Mouse (Mus musculus) myocyte (in vitro differentiated cells): ENCODE data around the gene Atxn3. TPM values are rescaled to one million over a fixed set of nuclear protein-coding genes. Genes with fewer than 3 reads are reported as not detected.

Experiments used
- H3K27me3 ChIP-seq: one replicate; pipeline ENCODE4 v1.6.1; 2011; ENCODE audit not compliant: control insufficient read depth, insufficient read depth, insufficient read length
- H3K36me3 ChIP-seq: one replicate; pipeline ENCODE4 v1.6.1; 2011; ENCODE audit not compliant: control insufficient read depth, insufficient read depth
- H3K4me2 ChIP-seq: one replicate; pipeline ENCODE4 v1.6.1; 2011; ENCODE audit warnings: low read depth, control low read depth
- H3K4me3 ChIP-seq: one replicate; pipeline ENCODE4 v1.5.1; 2011; ENCODE audit warnings: mild to moderate bottlenecking, control low read depth, moderate library complexity
- H3K79me2 ChIP-seq: one replicate; pipeline ENCODE4 v1.6.1; 2011; ENCODE audit not compliant: control insufficient read depth, insufficient read depth
- H3ac ChIP-seq: one replicate; pipeline ENCODE4 v1.6.1; 2011; ENCODE audit not compliant: control insufficient read depth, insufficient read length
- CEBPB ChIP-seq: IDR thresholded peaks from 2 replicates; pipeline ENCODE4 v1.6.1; 2011; ENCODE audit warnings: mild to moderate bottlenecking, moderate library complexity; ENCODE audit not compliant: poor library complexity, insufficient read depth, severe bottlenecking
- E2F4 ChIP-seq: IDR thresholded peaks from one replicate; pipeline ENCODE4 v1.6.1; 2011; ENCODE audit warnings: mild to moderate bottlenecking, control low read depth, moderate library complexity; ENCODE audit not compliant: insufficient read depth
- MAX ChIP-seq: IDR thresholded peaks from one replicate; pipeline ENCODE4 v1.6.1; 2011; ENCODE audit warnings: low read depth, mild to moderate bottlenecking, control low read depth
- MYOD1 ChIP-seq, 3 experiments: IDR thresholded peaks; one replicate each; pipeline ENCODE4 v1.6.1; 2011; ENCODE audit warnings: control low read depth in 2 of 3, low read depth in 2 of 3, mild to moderate bottlenecking in 2 of 3, moderate library complexity in 1 of 3; ENCODE audit not compliant: insufficient read length in 2 of 3, control insufficient read depth in 1 of 3
- MYOG ChIP-seq, 3 experiments: IDR thresholded peaks; one replicate each; pipeline ENCODE4 v1.6.1; 2011; ENCODE audit warnings: control low read depth in 2 of 3, low read depth in 2 of 3, mild to moderate bottlenecking in 2 of 3; ENCODE audit not compliant: insufficient read length in 2 of 3, control insufficient read depth in 1 of 3, insufficient read depth in 1 of 3
- POLR2A ChIP-seq: IDR thresholded peaks from one replicate; pipeline ENCODE4 v1.6.1; 2011; ENCODE audit warnings: low read depth, mild to moderate bottlenecking, control low read depth, moderate library complexity; ENCODE audit not compliant: insufficient read length
- POLR2AphosphoS2 ChIP-seq: IDR thresholded peaks from one replicate; pipeline ENCODE4 v1.6.1; 2011; ENCODE audit warnings: low read depth, control low read depth; ENCODE audit not compliant: insufficient read length
- REST ChIP-seq: IDR thresholded peaks from one replicate; pipeline ENCODE4 v1.6.1; 2011; ENCODE audit warnings: mild to moderate bottlenecking, control low read depth, moderate library complexity; ENCODE audit not compliant: insufficient read depth, insufficient read length
- SRF ChIP-seq: IDR thresholded peaks from one replicate; pipeline ENCODE4 v1.6.1; 2011; ENCODE audit warnings: low read depth; ENCODE audit not compliant: control insufficient read depth, insufficient read length
- TCF12 ChIP-seq: IDR thresholded peaks from one replicate; pipeline ENCODE4 v1.6.1; 2011; ENCODE audit warnings: mild to moderate bottlenecking, control low read depth; ENCODE audit not compliant: poor library complexity, insufficient read depth, severe bottlenecking
- TCF3 ChIP-seq: IDR thresholded peaks from one replicate; pipeline ENCODE4 v1.6.1; 2011; ENCODE audit warnings: low read depth, control low read depth; ENCODE audit not compliant: insufficient read length
- USF1 ChIP-seq: IDR thresholded peaks from one replicate; pipeline ENCODE4 v1.6.1; 2011; ENCODE audit warnings: low read depth, mild to moderate bottlenecking, control low read depth, moderate library complexity
- polyA plus RNA-seq: library from polyadenylated mRNA; unstranded; fragments of >200 nt; fragmentation: generic; extraction: Trizol; gene quantifications from one replicate; pipeline ENCODE4 v1.2.1, GENCODE M21; 2012; ENCODE audit warnings: missing spikeins

The Atxn3 gene
- polyA plus RNA-seq, 1 experiment = 2.8 TPM

DNA sequence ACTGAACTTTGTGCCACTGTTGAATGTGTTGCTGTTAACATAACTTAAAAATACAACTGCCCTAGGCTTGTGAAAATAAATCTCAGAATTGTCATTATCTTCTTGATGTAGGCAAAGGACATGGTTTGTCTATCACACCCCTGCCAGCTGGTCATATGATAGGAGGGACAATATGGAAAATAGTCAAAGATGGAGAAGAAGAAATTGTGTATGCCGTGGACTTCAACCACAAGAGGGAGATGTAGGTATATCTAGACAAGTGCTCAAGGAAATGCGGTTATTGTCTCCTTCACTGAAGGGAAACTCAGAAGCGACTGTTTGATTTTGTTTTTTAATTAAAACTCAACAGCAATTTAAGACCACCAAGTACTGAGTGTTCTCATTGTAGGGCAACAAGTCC lies 27.1 kb upstream of the Atxn3 start:
- TF ChIP-seq USF1 (no peak), TCF3 (no peak), CEBPB (no peak), POLR2AphosphoS2 (no peak), SRF (no peak), E2F4 (no peak), POLR2A (no peak), TCF12 (no peak), REST (no peak), MYOG (IDR thresholded peaks at IDR 0.05; ENCODE audit: control insufficient read depth in 1 of 3, insufficient read depth in 1 of 3, insufficient read length in 2 of 3, low read depth in 2 of 3) (no peak), MAX (no peak), MYOD1 (IDR thresholded peaks at IDR 0.05; ENCODE audit: control insufficient read depth in 1 of 3, insufficient read length in 2 of 3, low read depth in 2 of 3) (no peak)
- no peaks in the 10 kb centered on the region for H3K27me3 ChIP-seq
- no peak overlapping the region for H3K4me2 ChIP-seq
- peaks cover 65% of the 10 kb centered on the region for H3K36me3 ChIP-seq
- H3K4me3 ChIP-seq = no peak overlapping the region
- H3K79me2 ChIP-seq = peaks cover 2% of the 10 kb centered on the region
- no peak overlapping the region for H3ac ChIP-seq

GRCm38 (mm10) chr12:101982977-101983376 lies 24.9 kb upstream of the Atxn3 start:
- TF ChIP-seq MYOD1 (IDR thresholded peaks at IDR 0.05; ENCODE audit: control insufficient read depth in 1 of 3, insufficient read length in 2 of 3, low read depth in 2 of 3) = no peak
- TF ChIP-seq MAX = no peak
- TF ChIP-seq TCF12 = no peak
- TF ChIP-seq USF1 = no peak
- no peak for TF ChIP-seq E2F4
- no peak for TF ChIP-seq POLR2A
- TF ChIP-seq POLR2AphosphoS2 = no peak
- no peak for TF ChIP-seq REST
- TF ChIP-seq SRF = no peak
- TF ChIP-seq MYOG (IDR thresholded peaks at IDR 0.05; ENCODE audit: control insufficient read depth in 1 of 3, insufficient read depth in 1 of 3, insufficient read length in 2 of 3, low read depth in 2 of 3) = no peak
- no peak for TF ChIP-seq CEBPB
- TF ChIP-seq TCF3 = no peak
- no peak overlapping the region for H3K4me2 ChIP-seq
- H3K79me2 ChIP-seq = peaks cover 24% of the 10 kb centered on the region
- no peak overlapping the region for H3K4me3 ChIP-seq
- no peaks in the 10 kb centered on the region for H3K27me3 ChIP-seq
- H3K36me3 ChIP-seq = peaks cover 47% of the 10 kb centered on the region
- H3ac ChIP-seq = no peak overlapping the region

GRCm38 (mm10) chr12:101981559-101981958 lies 23.5 kb upstream of the Atxn3 start:
- H3ac ChIP-seq = no peak overlapping the region
- peaks cover 36% of the 10 kb centered on the region for H3K36me3 ChIP-seq
- H3K27me3 ChIP-seq = no peaks in the 10 kb centered on the region
- TF ChIP-seq POLR2A = no peak
- no peak overlapping the region for H3K4me2 ChIP-seq
- peaks cover 38% of the 10 kb centered on the region for H3K79me2 ChIP-seq
- no peak overlapping the region for H3K4me3 ChIP-seq

GRCm38 (mm10) chr12:101980266-101980665 lies 22.2 kb upstream of the Atxn3 start:
- Histone ChIP-seq H3K36me3 (peaks cover 26% of the 10 kb centered on the region), H3K4me3 (no peak overlapping the region), H3K79me2 (peaks cover 44% of the 10 kb centered on the region), H3K4me2 (no peak overlapping the region), H3ac (no peak overlapping the region), H3K27me3 (no peaks in the 10 kb centered on the region)
- TF ChIP-seq MYOG (IDR thresholded peaks at IDR 0.05; ENCODE audit: control insufficient read depth in 1 of 3, insufficient read depth in 1 of 3, insufficient read length in 2 of 3, low read depth in 2 of 3) (no peak), POLR2A (no peak), CEBPB (no peak), MAX (no peak), E2F4 (no peak), TCF3 (no peak), REST (no peak), POLR2AphosphoS2 (no peak), TCF12 (no peak), MYOD1 (IDR thresholded peaks at IDR 0.05; ENCODE audit: control insufficient read depth in 1 of 3, insufficient read length in 2 of 3, low read depth in 2 of 3) (no peak)

DNA sequence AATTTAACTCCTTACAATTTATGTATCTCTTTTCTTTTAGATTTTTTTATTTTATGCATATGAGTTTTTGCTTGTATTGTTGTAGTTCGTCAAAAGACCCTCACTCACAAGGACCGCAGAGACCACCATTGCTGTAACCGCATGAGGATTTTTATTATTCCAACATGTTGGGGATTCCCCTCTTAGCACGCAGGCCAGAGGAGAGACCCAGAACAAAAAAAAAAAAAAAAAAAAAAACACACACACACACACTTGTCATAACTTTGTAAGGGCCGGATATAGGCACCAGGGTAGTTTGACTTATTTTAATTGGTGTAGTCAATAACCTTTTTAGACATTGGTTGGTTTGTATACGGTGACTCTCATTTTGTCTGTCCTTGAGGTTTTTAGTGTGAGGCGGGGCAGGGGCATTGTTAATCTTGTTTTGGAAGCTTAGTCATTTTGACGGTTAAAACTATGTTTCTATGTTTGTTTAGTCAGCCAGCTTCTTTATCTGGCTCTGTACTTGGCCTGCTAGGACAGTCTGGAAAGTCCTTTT lies 21.2 kb upstream of the Atxn3 start:
- Histone ChIP-seq H3K4me2 (peak overlapping the region; percentile 1), H3K27me3 (no peaks in the 10 kb centered on the region), H3ac (no peak overlapping the region), H3K79me2 (peaks cover 54% of the 10 kb centered on the region), H3K36me3 (peaks cover 19% of the 10 kb centered on the region), H3K4me3 (no peak overlapping the region)
- TF ChIP-seq E2F4 = no peak
- no peak for TF ChIP-seq MYOG (IDR thresholded peaks at IDR 0.05; ENCODE audit: control insufficient read depth in 1 of 3, insufficient read depth in 1 of 3, insufficient read length in 2 of 3, low read depth in 2 of 3)
- TF ChIP-seq REST = no peak
